In the genomic region with DNA sequence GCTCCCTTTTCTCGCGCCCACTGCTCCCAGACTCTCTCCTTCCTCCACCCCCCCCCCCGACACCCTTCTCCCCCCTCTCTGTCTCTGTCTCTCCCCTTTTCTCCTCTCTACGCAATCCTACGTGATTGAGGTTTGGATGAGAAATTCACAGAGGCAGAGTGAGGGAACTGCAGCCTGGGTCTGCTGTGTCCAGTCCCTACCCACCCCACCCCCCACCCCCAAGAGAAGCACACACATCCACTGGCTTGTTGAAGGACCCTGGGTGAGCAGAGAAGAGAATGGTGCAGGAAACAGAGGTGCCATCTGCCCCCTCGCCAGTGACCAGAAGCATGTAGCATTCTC, we compare ENCODE assay signal across 8 mouse cellular contexts.
A peak's percentile ranks its signal among the peaks of the same experiment; 100 is the strongest.
DNase-seq lines count a peak whose midpoint lies in the region; ATAC-seq and TF ChIP-seq lines count a peak whose summit lies in the region.

No protein-coding gene starts in this region.

- H3K4me3 ChIP-seq in E14TG2a.4 (replicated peaks; ENCODE audit: low read length): peak overlapping the region; percentile 81
- H3K4me3 ChIP-seq in forebrain, embryonic 16.5 days (replicated peaks; ENCODE audit: low read length): peak overlapping the region; percentile 80
- peak overlapping the region; percentile 45 for H3K4me3 ChIP-seq in liver, postnatal 0 days (ENCODE audit: low read depth, low read length)

- H3K9ac ChIP-seq in forebrain, embryonic 16.5 days (replicated peaks; ENCODE audit: low read depth, low read length): peak overlapping the region; percentile 82
- no peak overlapping the region for H3K9ac ChIP-seq in liver, postnatal 0 days (replicated peaks)

- TF ChIP-seq EP300 in liver, postnatal 0 days (IDR thresholded peaks at IDR 0.05; ENCODE audit: low read depth): no peak

- DNase-seq in cerebellum, adult 8-10 months: peak; percentile 24
- DNase-seq in cerebellum, adult 11 months: no peak
- no peak for DNase-seq in liver, postnatal 0 days
- no peak for DNase-seq in thymus, postnatal 0 days (ENCODE audit: low spot score)
- DNase-seq in layer of hippocampus, adult 9-11 months: no peak
- no peak for DNase-seq in right cerebral cortex, adult 2 months (ENCODE audit: low spot score in 2 of 2)

- peak overlapping the region; percentile 83; the same call in 1 of the 2 replicates for H3K27ac ChIP-seq in forebrain, embryonic 16.5 days (ENCODE audit: low read length)
- H3K27ac ChIP-seq in liver, postnatal 0 days (ENCODE audit: low read depth): no peak overlapping the region

- peak overlapping the region; percentile 98 for H3K4me2 ChIP-seq in forebrain, embryonic 16.5 days (ENCODE audit: low read length)
- peak overlapping the region; percentile 71; the same call in 1 of the 2 replicates for H3K4me2 ChIP-seq in liver, postnatal 0 days (ENCODE audit: low read depth, low read length)

- TF ChIP-seq CTCF in E14TG2a.4 (conservative IDR thresholded peaks at IDR 0.05; ENCODE audit: low read length): no peak
- TF ChIP-seq CTCF in liver, postnatal 0 days (IDR thresholded peaks at IDR 0.05; ENCODE audit: low read depth): no peak

- H3K36me3 ChIP-seq in E14TG2a.4 (ENCODE audit: insufficient read depth, low read length): no peaks in the 10 kb centered on the region
- H3K36me3 ChIP-seq in forebrain, embryonic 16.5 days (ENCODE audit: control insufficient read depth, insufficient read depth): no peaks in the 10 kb centered on the region
- H3K36me3 ChIP-seq in liver, postnatal 0 days (replicated peaks; ENCODE audit: insufficient read depth, low read length): no peaks in the 10 kb centered on the region

- H3K27me3 ChIP-seq in E14TG2a.4 (ENCODE audit: insufficient read depth, low read length): peaks cover 74% of the 10 kb centered on the region
- peaks cover 3% of the 10 kb centered on the region; the same call in 1 of the 2 replicates for H3K27me3 ChIP-seq in forebrain, embryonic 16.5 days (replicated peaks; ENCODE audit: control insufficient read depth, insufficient read depth, low read length)
- peaks cover 42% of the 10 kb centered on the region for H3K27me3 ChIP-seq in liver, postnatal 0 days (ENCODE audit: insufficient read depth, low read length)

- H3K9me3 ChIP-seq in E14TG2a.4 (ENCODE audit: low read length): no peaks in the 10 kb centered on the region
- no peaks in the 10 kb centered on the region for H3K9me3 ChIP-seq in forebrain, embryonic 16.5 days (ENCODE audit: control insufficient read depth, low read length)
- H3K9me3 ChIP-seq in liver, postnatal 0 days (ENCODE audit: low read length): no peaks in the 10 kb centered on the region

- peak; percentile 53; the same call in 1 of the 2 replicates for ATAC-seq in forebrain, embryonic 16.5 days
- ATAC-seq in liver, postnatal 0 days: no peak

- WGBS in forebrain, embryonic 16.5 days: 3% methylated on average over 5 of the region's 6 CpGs
- WGBS in liver, postnatal 0 days (ENCODE audit: insufficient replicate concordance): 1% methylated on average over 4 of the region's 6 CpGs

- H3K4me1 ChIP-seq in E14TG2a.4 (replicated peaks; ENCODE audit: low read depth, low read length): peaks cover 8% of the 10 kb centered on the region
- peaks cover 19% of the 10 kb centered on the region for H3K4me1 ChIP-seq in forebrain, embryonic 16.5 days (replicated peaks; ENCODE audit: control insufficient read depth, insufficient read depth, low read length)
- no peaks in the 10 kb centered on the region; the same call in 1 of the 2 replicates for H3K4me1 ChIP-seq in liver, postnatal 0 days (ENCODE audit: insufficient read depth)
